Comparison of ENCODE assay signal across 22 mouse cellular contexts in the genomic region with DNA sequence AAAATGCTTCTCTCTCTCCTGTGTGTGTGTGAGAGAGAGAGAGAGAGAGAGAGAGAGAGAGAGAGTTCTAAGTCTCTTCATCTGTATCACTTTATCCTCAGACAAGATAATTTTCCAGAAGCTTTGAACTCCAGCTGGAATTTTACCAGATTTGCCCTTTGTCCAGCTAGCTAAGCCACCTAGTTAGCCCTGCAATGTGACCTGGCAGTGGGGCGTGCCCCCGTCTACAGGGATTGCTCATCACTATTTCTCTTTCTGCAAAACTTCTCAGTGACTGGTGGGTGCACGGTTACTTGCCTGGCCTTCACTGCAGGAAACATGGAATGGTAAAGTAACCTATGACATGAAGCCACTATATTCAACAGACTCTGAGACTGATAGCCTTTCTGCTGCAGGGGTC.
DNase-seq lines count a peak whose midpoint lies in the region; ATAC-seq and TF ChIP-seq lines count a peak whose summit lies in the region.
"Had no signal": no experiment of that assay in that cellular context is flagged by ENCODE, and none has a peak within 500 bp of the region (broad histone marks: within the 10 kb centered on the region; RNA-seq: fewer than 3 reads in every experiment).

No protein-coding gene starts in this region.

- H3K27me3 ChIP-seq in kidney, embryonic 14.5 days (ENCODE audit: control insufficient read depth, insufficient read depth, low read length) = no peaks in the 10 kb centered on the region
- no peaks in the 10 kb centered on the region for H3K27me3 ChIP-seq in hindbrain, postnatal 0 days (ENCODE audit: insufficient read depth, low read length)
- H3K27me3 ChIP-seq: CH12.LX; embryonic facial prominence, embryonic 12.5 days; forebrain, embryonic 13.5 days; heart, embryonic 13.5 days; intestine, embryonic 15.5 days; midbrain, embryonic 13.5 days had no signal

- no peak for TF ChIP-seq CTCF in hindbrain, postnatal 0 days (IDR thresholded peaks at IDR 0.05; ENCODE audit: low read depth)

- ATAC-seq in kidney, embryonic 14.5 days (ENCODE audit: low FRiP score, low TSS enrichment) = no peak
- ATAC-seq in hindbrain, postnatal 0 days = no peak
- ATAC-seq: forebrain, embryonic 13.5 days; intestine, embryonic 15.5 days; lung, postnatal 0 days; midbrain, embryonic 13.5 days had no signal

- no peak overlapping the region for H3K9ac ChIP-seq in kidney, embryonic 14.5 days (ENCODE audit: low read depth, low read length)
- H3K9ac ChIP-seq in hindbrain, postnatal 0 days (replicated peaks; ENCODE audit: low read length) = no peak overlapping the region
- H3K9ac ChIP-seq: embryonic facial prominence, embryonic 12.5 days; forebrain, embryonic 13.5 days; heart, embryonic 13.5 days; hindbrain, embryonic 14.5 days; intestine, embryonic 15.5 days; liver, embryonic 14.5 days; midbrain, embryonic 13.5 days had no signal

- H3K27ac ChIP-seq in kidney, embryonic 14.5 days (ENCODE audit: low read depth, low read length) = no peak overlapping the region
- no peak overlapping the region for H3K27ac ChIP-seq in hindbrain, postnatal 0 days
- H3K27ac ChIP-seq: embryonic facial prominence, embryonic 12.5 days; forebrain, embryonic 13.5 days; heart, embryonic 13.5 days; hindbrain, embryonic 14.5 days; intestine, embryonic 15.5 days; left cerebral cortex, adult 2 months; liver, embryonic 14.5 days; midbrain, embryonic 13.5 days had no signal

- H3K4me2 ChIP-seq in kidney, embryonic 14.5 days (replicated peaks; ENCODE audit: low read depth, low read length) = no peak overlapping the region
- no peak overlapping the region for H3K4me2 ChIP-seq in hindbrain, postnatal 0 days (ENCODE audit: low read depth, low read length)
- H3K4me2 ChIP-seq: embryonic facial prominence, embryonic 12.5 days; forebrain, embryonic 13.5 days; heart, embryonic 13.5 days; hindbrain, embryonic 14.5 days; intestine, embryonic 15.5 days; midbrain, embryonic 13.5 days had no signal

- H3K9me3 ChIP-seq in kidney, embryonic 14.5 days (ENCODE audit: control insufficient read depth, low read length) = no peaks in the 10 kb centered on the region
- H3K9me3 ChIP-seq in hindbrain, postnatal 0 days (ENCODE audit: low read length) = no peaks in the 10 kb centered on the region
- H3K9me3 ChIP-seq: embryonic facial prominence, embryonic 12.5 days; forebrain, embryonic 13.5 days; heart, embryonic 13.5 days; intestine, embryonic 15.5 days; midbrain, embryonic 13.5 days had no signal

- peak; percentile 60 for DNase-seq in kidney, adult 11 months
- peak; percentile 59 for DNase-seq in 3T3-L1 (ENCODE audit: low read depth, low spot score)
- peak; percentile 38 for DNase-seq in adrenal gland, postnatal 14 days
- peak; percentile 70 to 83 for DNase-seq in kidney, postnatal 25 days
- no peak for DNase-seq in hindbrain, postnatal 0 days (ENCODE audit: low spot score)
- no peak for DNase-seq in T-cell, adult 2 months (ENCODE audit: low spot score)
- DNase-seq: cerebellum, postnatal 10 days; gastrocnemius, postnatal 14 days; heart, adult 18-20 months; thymus, postnatal 25 days had no signal

- 34% methylated on average over 3 of the region's 3 CpGs for WGBS in kidney, embryonic 14.5 days
- 90% methylated on average over 3 of the region's 3 CpGs for WGBS in hindbrain, postnatal 0 days

- 0 out of 2 replicates have a peak, but pooled peaks cover 3% of the 10 kb centered on the region for H3K4me1 ChIP-seq in kidney, embryonic 14.5 days (ENCODE audit: control insufficient read depth, insufficient read depth, low read length)
- peaks cover 9% of the 10 kb centered on the region; the same call in 1 of the 2 replicates for H3K4me1 ChIP-seq in hindbrain, postnatal 0 days (ENCODE audit: insufficient read depth, low read length)
- H3K4me1 ChIP-seq: midbrain, embryonic 13.5 days had no signal

- H3K4me3 ChIP-seq in kidney, embryonic 14.5 days (ENCODE audit: low read length) = no peak overlapping the region
- H3K4me3 ChIP-seq in hindbrain, postnatal 0 days (ENCODE audit: low read length) = no peak overlapping the region
- H3K4me3 ChIP-seq: embryonic facial prominence, embryonic 12.5 days; erythroblast, embryonic 14.5 days; forebrain, embryonic 13.5 days; heart, embryonic 13.5 days; intestine, embryonic 15.5 days; left cerebral cortex, adult 2 months; midbrain, embryonic 13.5 days had no signal

- H3K36me3 ChIP-seq in kidney, embryonic 14.5 days (ENCODE audit: control insufficient read depth, insufficient read depth, low read length) = no peaks in the 10 kb centered on the region
- H3K36me3 ChIP-seq in hindbrain, postnatal 0 days (ENCODE audit: insufficient read depth, low read length) = no peaks in the 10 kb centered on the region
- H3K36me3 ChIP-seq: embryonic facial prominence, embryonic 12.5 days; heart, embryonic 13.5 days; intestine, embryonic 15.5 days; midbrain, embryonic 13.5 days had no signal

Comparison
In these comparisons a context has a peak if more than half of its experiments do, and no peak if none do; other contexts are left out.
1. DNase-seq: peak in kidney, adult 11 months (single experiment), 3T3-L1 (single experiment), adrenal gland, postnatal 14 days (single experiment) and kidney, postnatal 25 days (2 of 2); none in hindbrain, postnatal 0 days (single experiment) and T-cell, adult 2 months (single experiment).